Mouse (Mus musculus) liver, postnatal 0 days (tissue): Measurements from ENCODE around the gene Slc11a1.

Source experiments
- CTCF ChIP-seq: sonication (generic); IDR thresholded peaks from 2 replicates; pipeline ENCODE4 v1.5.1; 2016; ENCODE audit warnings: antibody characterized with exemption, low read depth
- EP300 ChIP-seq: IDR thresholded peaks from 2 replicates; pipeline ENCODE4 v1.6.1; 2016; ENCODE audit warnings: antibody characterized with exemption, low read depth, mild to moderate bottlenecking

DNA sequence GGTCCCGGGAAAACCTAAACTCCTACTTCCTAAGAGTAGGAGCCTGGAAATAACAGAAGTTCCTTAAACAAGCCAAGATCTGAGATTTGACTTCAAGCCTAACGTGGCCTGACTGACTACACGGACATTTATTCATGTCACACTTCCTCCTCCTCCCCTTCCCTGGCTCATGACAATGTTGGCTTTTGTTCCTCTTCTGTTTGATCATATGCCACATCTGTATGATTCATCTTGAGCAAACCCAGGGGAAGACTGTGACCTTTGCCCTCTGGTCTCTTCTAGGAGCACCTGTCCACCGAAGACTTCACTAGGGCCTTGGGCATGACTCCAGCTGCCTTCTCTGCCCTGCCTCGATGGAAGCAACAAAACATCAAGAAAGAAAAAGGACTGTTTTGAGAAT, 59.6 kb downstream of the Slc11a1 start:
- TF ChIP-seq EP300 (no peak), CTCF (no peak)
